ENCODE assay signal across 11 mouse cellular contexts in genomic region chr7:79501581-79502031, GRCm38 (mm10). TPM values are rescaled to one million over a fixed set of nuclear protein-coding genes. Genes with fewer than 3 reads are reported as not detected.
A peak's percentile ranks its signal among the peaks of the same experiment; 100 is the strongest.
DNase-seq lines count a peak whose midpoint lies in the region; ATAC-seq and TF ChIP-seq lines count a peak whose summit lies in the region.
"Had no signal": no experiment of that assay in that cellular context is flagged by ENCODE, and none has a peak within 500 bp of the region (broad histone marks: within the 10 kb centered on the region; RNA-seq: fewer than 3 reads in every experiment).

No protein-coding gene starts in this region.

- no peak for DNase-seq in layer of hippocampus, adult 2 months (ENCODE audit: low spot score in 2 of 2)
- no peak for DNase-seq in layer of hippocampus, postnatal 25 days (ENCODE audit: extremely low spot score in 1 of 2, low spot score in 1 of 2)
- peak; percentile 82 to 84 for DNase-seq in cerebellum, postnatal 10 days
- peak; percentile 54 for DNase-seq in hindbrain, embryonic 11.5 days (ENCODE audit: low spot score)
- DNase-seq in urinary bladder, postnatal 14 days (ENCODE audit: low spot score): no peak
- DNase-seq in liver, postnatal 0 days: no peak

- peaks cover 57% of the 10 kb centered on the region for H3K27me3 ChIP-seq in hindbrain, embryonic 11.5 days (ENCODE audit: control insufficient read depth, insufficient read depth, low read length)
- H3K27me3 ChIP-seq in neural tube, embryonic 13.5 days: peaks cover 73% of the 10 kb centered on the region
- H3K27me3 ChIP-seq in heart, embryonic 11.5 days (ENCODE audit: control insufficient read depth, insufficient read depth, low read length): peaks cover 100% of the 10 kb centered on the region
- H3K27me3 ChIP-seq in liver, postnatal 0 days (ENCODE audit: insufficient read depth, low read length): peaks cover 100% of the 10 kb centered on the region

- H3K4me2 ChIP-seq in hindbrain, embryonic 11.5 days (replicated peaks; ENCODE audit: low read depth, low read length): peak overlapping the region; percentile 96
- peak overlapping the region; percentile 89 for H3K4me2 ChIP-seq in neural tube, embryonic 13.5 days
- H3K4me2 ChIP-seq in heart, embryonic 11.5 days: no peak overlapping the region
- no peak overlapping the region for H3K4me2 ChIP-seq in liver, postnatal 0 days (ENCODE audit: low read depth, low read length)
- H3K4me2 ChIP-seq: intestine, embryonic 15.5 days had no signal

- H3K27ac ChIP-seq in layer of hippocampus, adult 2 months: peak overlapping the region; percentile 97
- peak overlapping the region; percentile 93 for H3K27ac ChIP-seq in hindbrain, embryonic 11.5 days (ENCODE audit: low read depth, low read length)
- peak overlapping the region; percentile 99 for H3K27ac ChIP-seq in neural tube, embryonic 13.5 days (replicated peaks)
- no peak overlapping the region for H3K27ac ChIP-seq in heart, embryonic 11.5 days (ENCODE audit: low read depth, low read length)
- no peak overlapping the region for H3K27ac ChIP-seq in liver, postnatal 0 days (ENCODE audit: low read depth)
- H3K27ac ChIP-seq: intestine, embryonic 15.5 days had no signal

- peak; percentile 10; the same call in 1 of the 2 replicates for TF ChIP-seq CTCF in layer of hippocampus, adult 2 months (conservative IDR thresholded peaks at IDR 0.05)
- TF ChIP-seq CTCF in liver, postnatal 0 days (IDR thresholded peaks at IDR 0.05; ENCODE audit: low read depth): no peak

- no peaks in the 10 kb centered on the region for H3K36me3 ChIP-seq in hindbrain, embryonic 11.5 days (ENCODE audit: control insufficient read depth, insufficient read depth, low read length)
- H3K36me3 ChIP-seq in neural tube, embryonic 13.5 days: no peaks in the 10 kb centered on the region
- H3K36me3 ChIP-seq in heart, embryonic 11.5 days (ENCODE audit: control insufficient read depth, insufficient read depth, low read length): no peaks in the 10 kb centered on the region
- H3K36me3 ChIP-seq in liver, postnatal 0 days (replicated peaks; ENCODE audit: insufficient read depth, low read length): no peaks in the 10 kb centered on the region
- H3K36me3 ChIP-seq: intestine, embryonic 15.5 days had no signal

- no peaks in the 10 kb centered on the region for H3K9me3 ChIP-seq in hindbrain, embryonic 11.5 days (ENCODE audit: control insufficient read depth, low read length)
- H3K9me3 ChIP-seq in neural tube, embryonic 13.5 days: no peaks in the 10 kb centered on the region
- no peaks in the 10 kb centered on the region for H3K9me3 ChIP-seq in heart, embryonic 11.5 days (replicated peaks; ENCODE audit: control insufficient read depth, low read length)
- no peaks in the 10 kb centered on the region for H3K9me3 ChIP-seq in liver, postnatal 0 days (ENCODE audit: low read length)
- H3K9me3 ChIP-seq: intestine, embryonic 15.5 days had no signal

- H3K4me1 ChIP-seq in hindbrain, embryonic 11.5 days (replicated peaks; ENCODE audit: control insufficient read depth, insufficient read depth, low read length): peaks cover 3% of the 10 kb centered on the region; the same call in 1 of the 2 replicates
- peaks cover 55% of the 10 kb centered on the region for H3K4me1 ChIP-seq in neural tube, embryonic 13.5 days (replicated peaks)
- H3K4me1 ChIP-seq in heart, embryonic 11.5 days (ENCODE audit: control insufficient read depth, insufficient read depth, low read length): peaks cover 10% of the 10 kb centered on the region
- peaks cover 4% of the 10 kb centered on the region; the same call in 1 of the 2 replicates for H3K4me1 ChIP-seq in liver, postnatal 0 days (ENCODE audit: insufficient read depth)

- WGBS in hindbrain, embryonic 11.5 days: 3% methylated on average over 8 of the region's 8 CpGs
- 2% methylated on average over 8 of the region's 8 CpGs for WGBS in neural tube, embryonic 13.5 days
- WGBS in heart, embryonic 11.5 days (ENCODE audit: insufficient replicate concordance): 3% methylated on average over 8 of the region's 8 CpGs
- 5% methylated on average over 8 of the region's 8 CpGs for WGBS in liver, postnatal 0 days (ENCODE audit: insufficient replicate concordance)

- no peak for TF ChIP-seq EP300 in liver, postnatal 0 days (IDR thresholded peaks at IDR 0.05; ENCODE audit: low read depth)

- ATAC-seq in hindbrain, embryonic 11.5 days (ENCODE audit: low FRiP score): no peak
- ATAC-seq in neural tube, embryonic 13.5 days (ENCODE audit: low read depth): no peak
- ATAC-seq in heart, embryonic 11.5 days (replicated peaks; ENCODE audit: insufficient number of reproducible peaks, low FRiP score, low TSS enrichment): no peak
- no peak for ATAC-seq in liver, postnatal 0 days
- ATAC-seq: intestine, embryonic 15.5 days; lung, postnatal 0 days; Patski had no signal

- H3K9ac ChIP-seq in hindbrain, embryonic 11.5 days (ENCODE audit: low read depth, low read length): peak overlapping the region; percentile 99
- peak overlapping the region; percentile 100 for H3K9ac ChIP-seq in neural tube, embryonic 13.5 days
- no peak overlapping the region for H3K9ac ChIP-seq in heart, embryonic 11.5 days (ENCODE audit: low read depth, low read length)
- no peak overlapping the region for H3K9ac ChIP-seq in liver, postnatal 0 days (replicated peaks)
- H3K9ac ChIP-seq: intestine, embryonic 15.5 days had no signal

- peak overlapping the region; percentile 89 for H3K4me3 ChIP-seq in layer of hippocampus, adult 2 months
- H3K4me3 ChIP-seq in hindbrain, embryonic 11.5 days (ENCODE audit: low read depth, low read length): peak overlapping the region; percentile 90
- H3K4me3 ChIP-seq in neural tube, embryonic 13.5 days: peak overlapping the region; percentile 89
- H3K4me3 ChIP-seq in heart, embryonic 11.5 days (ENCODE audit: low read depth, low read length): no peak overlapping the region
- no peak overlapping the region for H3K4me3 ChIP-seq in liver, postnatal 0 days (ENCODE audit: low read depth, low read length)
- H3K4me3 ChIP-seq: intestine, embryonic 15.5 days had no signal

RNA-seq across cellular contexts. Expression of gene Polg, which starts 35.4 kb away (rescaled TPM):
- 100 to 1,000 TPM in 1 of 2 experiments, 10 to 100 TPM in 1; 76.5 to 101 TPM for total RNA-seq in layer of hippocampus, adult 2 months (2021)
- 10 to 100 TPM; 74.2 to 91.0 TPM for total RNA-seq in layer of hippocampus, postnatal 25 days (2021)
- 22.5 and 26.3 TPM in 2 replicates for polyA plus RNA-seq in hindbrain, embryonic 11.5 days (2014; fragmentation: Nextera tagmentation; extraction: Ambion mirVana)
- 28.2 and 28.6 TPM in 2 replicates for polyA plus RNA-seq in neural tube, embryonic 13.5 days (2015; fragmentation: Nextera tagmentation; extraction: Ambion mirVana)
- polyA plus RNA-seq in heart, embryonic 11.5 days (2014; fragmentation: Nextera tagmentation; extraction: Ambion mirVana): 23.9 and 28.1 TPM in 2 replicates
- polyA plus RNA-seq in liver, postnatal 0 days (2015; fragmentation: Nextera tagmentation; extraction: Ambion mirVana): 19.1 and 24.7 TPM in 2 replicates

Comparison
In these comparisons a context has a peak if more than half of its experiments do, and no peak if none do; other contexts are left out.
1. DNase-seq: peak in cerebellum, postnatal 10 days (2 of 2) and hindbrain, embryonic 11.5 days (single experiment); none in layer of hippocampus, adult 2 months (0 of 2), layer of hippocampus, postnatal 25 days (0 of 2), urinary bladder, postnatal 14 days (single experiment) and liver, postnatal 0 days (single experiment).
2. H3K27ac ChIP-seq: peak in layer of hippocampus, adult 2 months (single experiment), hindbrain, embryonic 11.5 days (single experiment) and neural tube, embryonic 13.5 days (single experiment); none in heart, embryonic 11.5 days (single experiment) and liver, postnatal 0 days (single experiment).
3. H3K4me3 ChIP-seq: peak in layer of hippocampus, adult 2 months (single experiment), hindbrain, embryonic 11.5 days (single experiment) and neural tube, embryonic 13.5 days (single experiment); none in heart, embryonic 11.5 days (single experiment) and liver, postnatal 0 days (single experiment).
4. H3K4me2 ChIP-seq: peak in hindbrain, embryonic 11.5 days (single experiment) and neural tube, embryonic 13.5 days (single experiment); none in heart, embryonic 11.5 days (single experiment) and liver, postnatal 0 days (single experiment).
5. H3K9ac ChIP-seq: peak in hindbrain, embryonic 11.5 days (single experiment) and neural tube, embryonic 13.5 days (single experiment); none in heart, embryonic 11.5 days (single experiment) and liver, postnatal 0 days (single experiment).